Mouse (Mus musculus): Measurements from ENCODE around the gene Mgat3.

Mgat3 gene

GRCm38 (mm10) chr15:80152663-80153062 is 20.9 kb upstream of the Mgat3 start:
- no peak for DNase-seq

DNA sequence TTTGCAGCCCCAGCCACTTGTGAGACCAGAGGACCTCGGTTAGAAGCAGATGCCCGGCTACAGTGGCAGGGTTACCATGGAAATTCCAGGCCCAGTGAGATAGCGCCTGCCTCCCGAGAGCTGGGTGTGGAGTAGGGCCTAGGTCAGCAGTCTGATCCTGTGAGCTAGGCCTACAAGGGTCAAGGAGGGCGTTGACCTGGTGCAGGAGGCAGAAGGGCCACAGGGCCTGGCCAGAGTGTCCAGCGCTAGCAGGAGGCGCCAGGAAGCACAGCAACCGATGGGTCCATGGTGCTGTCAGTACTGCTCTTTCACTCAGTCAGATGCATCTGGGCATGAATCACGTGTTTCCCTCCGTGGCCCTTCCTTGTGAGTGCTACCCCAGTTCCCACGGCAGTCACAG is 19.8 kb upstream of the Mgat3 start:
- no peak for DNase-seq

DNA sequence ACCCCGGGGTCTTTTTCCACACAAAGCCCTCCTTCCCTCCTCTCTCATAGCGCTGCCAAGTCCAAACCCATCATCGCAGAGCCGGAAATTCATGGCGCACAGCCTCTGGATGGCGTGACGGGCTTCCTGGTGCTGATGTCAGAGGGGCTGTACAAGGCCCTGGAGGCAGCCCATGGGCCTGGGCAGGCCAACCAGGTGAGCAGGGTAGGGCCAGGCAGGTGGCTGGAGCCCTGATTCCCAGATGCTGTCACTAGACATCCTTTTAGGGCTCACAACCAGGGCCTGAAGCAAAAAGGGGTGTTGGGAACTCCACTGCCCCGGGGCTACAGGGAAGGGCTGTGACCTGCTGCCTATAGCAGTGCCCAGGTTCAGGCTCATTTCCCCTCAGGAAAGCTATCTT is 17.8 kb upstream of the Mgat3 start:
- DNase-seq = no peak

GRCm38 (mm10) chr15:80157197-80157943 is 16.2 kb upstream of the Mgat3 start:
- DNase-seq = no peak

DNA sequence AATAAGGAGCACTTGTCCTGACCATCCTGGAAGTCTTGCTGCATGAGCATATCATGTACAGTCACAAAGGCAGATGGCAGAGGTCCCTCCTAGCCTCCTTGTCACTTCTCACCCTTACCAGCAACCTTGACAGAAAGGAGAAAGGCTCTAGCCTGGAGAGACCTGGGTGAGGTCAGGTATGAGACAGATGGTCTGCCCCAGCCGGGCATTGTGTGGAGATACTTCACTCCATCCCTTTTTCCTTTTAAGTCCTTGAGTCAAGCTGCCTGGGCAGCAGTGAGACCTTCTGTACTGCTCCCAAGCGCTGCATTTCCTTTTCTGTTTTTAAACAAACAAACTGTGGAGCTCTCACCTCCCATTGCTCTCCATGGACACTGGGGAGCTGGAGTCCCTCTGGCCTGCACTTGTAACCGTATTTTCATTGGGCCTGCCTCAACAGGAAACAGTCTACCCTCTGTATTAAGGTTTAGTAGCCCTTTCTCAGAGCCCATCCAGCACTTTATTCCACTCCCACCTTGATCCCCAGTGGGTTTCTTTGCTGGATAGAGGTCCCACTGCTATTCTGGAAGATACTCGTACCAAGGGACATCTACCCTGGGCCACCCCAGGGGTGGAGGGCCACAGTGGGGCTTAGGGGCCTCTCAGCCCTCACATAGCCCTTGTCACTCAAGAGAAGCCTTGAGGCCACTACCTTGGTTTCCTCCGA is 15.4 kb upstream of the Mgat3 start:
- no peak for DNase-seq

GRCm38 (mm10) chr15:80158707-80159090 is 14.8 kb upstream of the Mgat3 start:
- DNase-seq = no peak

- no peak for DNase-seq
Observed at GRCm38 (mm10) chr15:80159286-80159901, 14.1 kb upstream of the Mgat3 start.

DNA sequence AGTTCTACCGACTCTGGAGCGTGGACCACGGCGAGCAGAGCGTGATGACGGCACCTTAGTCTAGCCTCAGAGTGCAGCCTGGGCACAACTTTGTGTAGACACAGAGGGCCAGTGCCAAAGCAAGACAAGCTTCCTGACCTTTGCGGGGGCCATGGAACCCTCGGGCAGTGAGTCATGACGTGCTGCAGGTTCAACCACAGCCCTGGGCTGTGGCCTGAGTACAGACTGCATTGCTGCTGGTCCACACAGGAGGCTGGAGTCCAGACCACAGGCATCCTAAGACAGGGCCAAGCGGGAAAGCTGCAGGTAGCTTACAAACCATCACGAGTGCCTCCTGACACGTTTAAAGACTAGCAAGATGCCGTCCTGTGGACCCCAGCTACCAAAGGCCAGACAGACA is 13.3 kb upstream of the Mgat3 start:
- no peak for DNase-seq

DNA sequence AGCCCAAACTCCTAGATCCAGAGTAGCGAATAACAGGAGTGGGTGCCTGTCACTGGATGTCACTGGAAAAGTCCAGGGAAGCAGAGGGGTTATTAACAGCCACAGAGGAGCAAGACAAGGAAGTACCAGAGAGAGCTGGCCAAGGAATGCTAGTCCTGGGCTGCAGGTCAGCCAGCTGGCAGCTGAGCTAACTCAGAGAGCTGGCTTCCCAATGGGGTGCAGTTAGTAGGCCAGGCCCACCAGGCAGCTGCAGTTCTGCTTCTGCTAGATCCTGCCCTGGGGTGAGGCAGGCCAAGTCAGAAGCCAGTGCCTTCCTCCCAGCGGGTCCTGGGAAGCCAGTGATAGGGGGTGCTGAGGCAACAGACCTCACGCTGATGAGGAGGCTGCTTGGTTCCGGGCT is 12.8 kb upstream of the Mgat3 start:
- no peak for DNase-seq

GRCm38 (mm10) chr15:80161199-80161598 is 12.3 kb upstream of the Mgat3 start:
- no peak for DNase-seq

GRCm38 (mm10) chr15:80162401-80162964 is 11.0 kb upstream of the Mgat3 start:
- no peak for DNase-seq

GRCm38 (mm10) chr15:80163274-80163673 is 10.2 kb upstream of the Mgat3 start:
- peak; percentile 46 for DNase-seq

DNA sequence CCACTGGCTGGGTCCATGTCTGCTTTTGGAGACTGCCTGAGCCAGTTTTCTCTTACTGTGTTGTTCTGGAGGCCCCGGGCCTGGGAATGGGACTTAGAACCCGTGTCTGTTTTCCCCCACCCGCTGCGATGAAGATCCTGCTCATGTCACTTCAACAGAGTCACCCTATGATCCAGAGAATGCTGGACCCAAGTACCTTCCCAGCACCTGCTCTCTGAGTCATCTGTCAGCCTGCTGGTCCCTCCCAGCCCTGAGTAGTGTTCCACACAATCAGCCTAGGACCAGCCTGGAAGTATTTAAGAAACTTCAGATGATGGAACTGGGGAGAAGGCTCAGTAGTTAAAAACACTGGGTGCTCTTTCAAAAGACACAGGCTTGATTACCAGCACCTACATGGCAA is 9.8 kb upstream of the Mgat3 start:
- DNase-seq = no peak

- DNase-seq = no peak
Observed at GRCm38 (mm10) chr15:80165396-80165795, 8.1 kb upstream of the Mgat3 start.

- no peak for DNase-seq
Observed at GRCm38 (mm10) chr15:80169484-80169883, 4.0 kb upstream of the Mgat3 start.

DNA sequence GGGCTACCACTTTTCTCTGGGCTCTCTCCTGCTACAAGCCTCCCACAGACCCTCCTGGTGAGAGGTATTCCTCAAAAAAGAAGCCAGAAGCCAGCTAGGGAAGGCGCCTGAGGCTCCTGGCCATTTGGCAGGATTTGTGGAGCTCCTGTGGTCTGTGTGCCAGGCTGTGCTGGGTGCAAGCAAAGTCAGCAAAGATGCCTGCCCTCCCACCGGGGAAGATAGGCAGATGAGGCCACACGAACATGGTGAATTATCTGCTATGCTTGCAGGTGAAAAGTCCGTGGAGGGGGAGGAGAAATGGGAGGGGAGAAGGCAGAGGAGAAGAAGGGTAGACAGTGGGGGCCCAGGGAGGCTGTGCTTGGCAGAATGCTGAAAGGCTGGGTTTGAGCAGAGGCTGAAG is 3.2 kb upstream of the Mgat3 start:
- DNase-seq = no peak

DNA sequence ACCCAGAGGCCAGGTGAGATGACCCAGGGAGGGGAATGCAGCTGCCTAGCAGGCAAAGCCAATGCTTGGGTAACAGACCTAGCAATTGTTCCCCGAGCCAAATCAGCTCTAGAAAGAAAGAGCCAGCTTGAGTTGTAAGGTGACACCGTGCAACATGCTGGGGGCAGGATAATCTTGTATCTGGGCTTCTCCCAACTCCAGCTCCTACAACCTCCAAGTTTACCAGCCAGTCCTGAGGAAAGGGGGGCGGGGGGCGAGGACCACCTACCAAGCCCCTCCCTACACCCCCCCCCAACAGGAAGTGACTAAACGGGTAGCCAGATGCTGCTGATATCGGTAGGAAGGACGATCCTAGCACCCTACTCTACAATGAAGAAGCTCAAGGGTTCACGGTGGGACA is 2.2 kb upstream of the Mgat3 start:
- DNase-seq = no peak

- DNase-seq = no peak
Observed at GRCm38 (mm10) chr15:80171791-80172190, 1.7 kb upstream of the Mgat3 start.

GRCm38 (mm10) chr15:80173781-80174597 is 468 bp downstream of the Mgat3 start:
- peak; percentile 61 for DNase-seq

DNA sequence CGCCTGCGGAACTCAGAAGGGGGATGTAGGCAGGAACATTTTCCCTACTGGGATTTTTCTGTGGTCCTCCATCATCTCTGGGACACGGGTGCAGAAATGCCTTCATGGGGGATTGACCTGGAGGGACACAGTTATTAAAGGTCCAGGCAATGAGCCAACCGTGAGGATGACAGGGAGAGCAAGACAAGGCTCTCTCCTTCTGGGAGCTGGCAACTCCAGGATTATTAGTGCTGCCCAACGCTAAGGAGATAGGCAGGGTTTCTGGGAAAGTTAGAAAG is 1.0 kb downstream of the Mgat3 start:
- DNase-seq = no peak

- DNase-seq = no peak
Observed at GRCm38 (mm10) chr15:80175316-80175715, 1.8 kb downstream of the Mgat3 start.

DNA sequence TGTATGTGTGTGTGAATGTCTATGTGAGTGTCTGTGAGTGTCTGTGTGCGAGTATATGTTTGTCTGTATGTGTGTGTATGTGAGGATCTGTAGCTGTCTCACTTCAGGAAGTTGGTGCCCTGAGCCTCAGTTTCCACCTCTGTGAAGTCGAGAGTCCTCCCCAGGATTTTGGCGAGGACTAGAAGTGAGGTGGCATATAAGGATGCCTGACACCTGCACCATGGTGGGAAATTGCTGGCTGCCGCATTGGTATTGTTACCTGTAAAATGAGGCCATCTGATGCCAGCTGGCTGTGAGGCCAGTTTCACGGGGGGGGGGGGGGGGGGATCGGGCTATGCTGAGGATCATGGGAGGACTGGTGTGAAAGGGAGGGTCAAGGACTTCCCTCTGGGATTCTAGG is 2.2 kb downstream of the Mgat3 start:
- DNase-seq = no peak

GRCm38 (mm10) chr15:80181561-80181960 is 8.0 kb downstream of the Mgat3 start:
- no peak for DNase-seq

All from right cerebral cortex, postnatal 4 days (tissue).